9 mouse cellular contexts compared by ENCODE assay signal in the genomic region with DNA sequence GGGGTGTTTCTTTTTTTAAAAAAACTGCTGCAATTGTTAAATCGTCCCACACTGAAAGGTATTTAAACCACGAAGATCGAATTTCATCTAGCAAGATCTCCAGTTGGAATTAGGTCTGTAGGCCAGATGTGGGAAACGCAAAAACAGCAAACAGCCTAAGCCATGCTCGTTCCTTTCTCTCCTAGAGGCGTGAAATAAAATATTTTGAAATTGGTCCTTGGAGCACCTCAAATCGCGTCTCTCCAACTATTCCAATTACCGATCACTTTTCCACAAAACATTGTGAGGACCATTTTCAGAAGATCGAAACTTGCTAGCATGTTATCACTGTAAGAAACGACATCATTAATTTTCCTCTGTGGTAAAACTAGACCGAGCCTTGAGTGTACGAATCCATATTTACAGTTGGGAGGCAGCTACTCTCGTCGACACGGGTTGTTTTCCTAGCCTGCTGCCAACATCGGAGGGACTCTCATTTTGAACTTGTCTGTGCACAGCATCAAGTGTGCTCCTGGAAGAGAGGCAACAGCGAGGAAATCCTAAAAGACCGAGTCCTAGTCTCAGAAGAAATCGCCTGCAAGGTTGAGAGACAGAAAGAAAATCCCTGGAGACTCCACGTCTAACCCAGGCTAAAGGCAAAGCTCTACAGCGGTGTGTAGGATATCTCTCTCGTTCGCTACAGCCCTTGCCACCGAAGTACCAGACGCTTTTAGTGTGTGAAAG. TPM values are rescaled to one million over a fixed set of nuclear protein-coding genes. Genes with fewer than 3 reads are reported as not detected.
DNase-seq lines count a peak whose midpoint lies in the region; ATAC-seq lines count a peak whose summit lies in the region.
"Had no signal": no experiment of that assay in that cellular context is flagged by ENCODE, and none has a peak within 500 bp of the region (broad histone marks: within the 10 kb centered on the region; RNA-seq: fewer than 3 reads in every experiment).

No protein-coding gene starts in this region.

- ATAC-seq in erythroblast, adult 5-6 weeks (replicated peaks; ENCODE audit: low FRiP score, poor library complexity, severe bottlenecking) = no peak
- ATAC-seq in forebrain, embryonic 16.5 days = no peak
- no peak for ATAC-seq in hindbrain, embryonic 13.5 days (ENCODE audit: low FRiP score)
- no peak for ATAC-seq in stomach, embryonic 15.5 days (ENCODE audit: insufficient read depth, low FRiP score, low read depth)

- no peaks in the 10 kb centered on the region for H3K36me3 ChIP-seq in erythroblast, embryonic 14.5 days (ENCODE audit: control insufficient read depth)
- no peaks in the 10 kb centered on the region for H3K36me3 ChIP-seq in forebrain, embryonic 16.5 days (ENCODE audit: control insufficient read depth, insufficient read depth)
- H3K36me3 ChIP-seq in hindbrain, embryonic 13.5 days = peaks cover 14% of the 10 kb centered on the region
- peaks cover 22% of the 10 kb centered on the region for H3K36me3 ChIP-seq in midbrain, embryonic 10.5 days
- H3K36me3 ChIP-seq in stomach, embryonic 15.5 days = no peaks in the 10 kb centered on the region
- H3K36me3 ChIP-seq: G1E had no signal

- peak overlapping the region; percentile 62 for H3K4me3 ChIP-seq in erythroblast, embryonic 14.5 days (replicated peaks)
- H3K4me3 ChIP-seq in forebrain, embryonic 16.5 days (replicated peaks; ENCODE audit: low read length) = peak overlapping the region; percentile 64
- peak overlapping the region; percentile 84 for H3K4me3 ChIP-seq in hindbrain, embryonic 13.5 days
- H3K4me3 ChIP-seq in midbrain, embryonic 10.5 days = peak overlapping the region; percentile 93
- H3K4me3 ChIP-seq in stomach, embryonic 15.5 days (replicated peaks) = peak overlapping the region; percentile 72

- H3K27me3 ChIP-seq in erythroblast, embryonic 14.5 days (ENCODE audit: control insufficient read depth) = peaks cover 83% of the 10 kb centered on the region
- no peaks in the 10 kb centered on the region for H3K27me3 ChIP-seq in forebrain, embryonic 16.5 days (replicated peaks; ENCODE audit: control insufficient read depth, insufficient read depth, low read length)
- no peaks in the 10 kb centered on the region for H3K27me3 ChIP-seq in hindbrain, embryonic 13.5 days
- H3K27me3 ChIP-seq in midbrain, embryonic 10.5 days (ENCODE audit: low read depth, poor library complexity, severe bottlenecking) = no peaks in the 10 kb centered on the region
- H3K27me3 ChIP-seq in stomach, embryonic 15.5 days (replicated peaks) = no peaks in the 10 kb centered on the region

- peak; percentile 14 for DNase-seq in c-Kit-positive CD71-positive TER-119-negative erythroid progenitor cells, embryonic 14.5 days (ENCODE audit: low read depth)
- peak; percentile 31 to 37 for DNase-seq in left cerebral cortex, postnatal 10 days (ENCODE audit: extremely low spot score in 1 of 2, low spot score in 2 of 2)
- peak; percentile 70 for DNase-seq in midbrain, embryonic 10.5 days (ENCODE audit: low spot score)

- peak overlapping the region; percentile 77 for H3K4me2 ChIP-seq in forebrain, embryonic 16.5 days (ENCODE audit: low read length)
- peak overlapping the region; percentile 65 for H3K4me2 ChIP-seq in hindbrain, embryonic 13.5 days
- peak overlapping the region; percentile 89 for H3K4me2 ChIP-seq in stomach, embryonic 15.5 days

- peak overlapping the region; percentile 99 for H3K27ac ChIP-seq in forebrain, embryonic 16.5 days (ENCODE audit: low read length)
- peak overlapping the region; percentile 99 for H3K27ac ChIP-seq in hindbrain, embryonic 13.5 days
- H3K27ac ChIP-seq in midbrain, embryonic 10.5 days (replicated peaks) = peak overlapping the region; percentile 100
- H3K27ac ChIP-seq in stomach, embryonic 15.5 days = peak overlapping the region; percentile 95

- WGBS in forebrain, embryonic 16.5 days = under 1% methylated on average over 26 of the region's 26 CpGs
- WGBS in hindbrain, embryonic 13.5 days = under 1% methylated on average over 26 of the region's 26 CpGs
- under 1% methylated on average over 26 of the region's 26 CpGs for WGBS in midbrain, embryonic 10.5 days
- WGBS in stomach, embryonic 15.5 days = under 1% methylated on average over 26 of the region's 26 CpGs

- H3K9me3 ChIP-seq in erythroblast, embryonic 14.5 days (ENCODE audit: control insufficient read depth, low read length) = no peaks in the 10 kb centered on the region
- no peaks in the 10 kb centered on the region for H3K9me3 ChIP-seq in forebrain, embryonic 16.5 days (ENCODE audit: control insufficient read depth, low read length)
- no peaks in the 10 kb centered on the region for H3K9me3 ChIP-seq in hindbrain, embryonic 13.5 days
- no peaks in the 10 kb centered on the region for H3K9me3 ChIP-seq in midbrain, embryonic 10.5 days (replicated peaks)
- H3K9me3 ChIP-seq in stomach, embryonic 15.5 days = no peaks in the 10 kb centered on the region

- H3K4me1 ChIP-seq in erythroblast, embryonic 14.5 days (ENCODE audit: control insufficient read depth) = peaks cover 49% of the 10 kb centered on the region
- peaks cover 10% of the 10 kb centered on the region for H3K4me1 ChIP-seq in forebrain, embryonic 16.5 days (replicated peaks; ENCODE audit: control insufficient read depth, insufficient read depth, low read length)
- peaks cover 11% of the 10 kb centered on the region for H3K4me1 ChIP-seq in hindbrain, embryonic 13.5 days (replicated peaks)
- peaks cover 16% of the 10 kb centered on the region for H3K4me1 ChIP-seq in midbrain, embryonic 10.5 days
- H3K4me1 ChIP-seq in stomach, embryonic 15.5 days = no peaks in the 10 kb centered on the region

- intact Hi-C loops in left cerebral cortex, postnatal 10 days (cut with DNase I) = loop anchor here (5.0 to 10.0 kb wide), 9 partner anchors 67 to 1895 kb away; no protein-coding TSS in a partner anchor

- H3K9ac ChIP-seq in forebrain, embryonic 16.5 days (replicated peaks; ENCODE audit: low read depth, low read length) = peak overlapping the region; percentile 93
- H3K9ac ChIP-seq in hindbrain, embryonic 13.5 days = peak overlapping the region; percentile 99
- H3K9ac ChIP-seq in stomach, embryonic 15.5 days = peak overlapping the region; percentile 66; the same call in 1 of the 2 replicates

RNA-seq across cellular contexts. Expression of gene Marcks, which starts 0.9 kb away (rescaled TPM):
- 0.33 and 0.35 TPM in 2 replicates for polyA plus RNA-seq in erythroblast, embryonic 14.5 days (2012)
- total RNA-seq in erythroblast, adult 5-6 weeks (2015; ENCODE audit: low replicate concordance) = 9.0 and 13.6 TPM in 2 replicates
- 10.9 and 14.5 TPM in 2 replicates for total RNA-seq in erythroblast, adult 5-6 weeks (2017; ENCODE audit: low replicate concordance)
- polyA plus RNA-seq in forebrain, embryonic 16.5 days (2015; fragmentation: Nextera tagmentation; extraction: Ambion mirVana) = 178 and 197 TPM in 2 replicates
- polyA plus RNA-seq in hindbrain, embryonic 13.5 days (2015; fragmentation: Nextera tagmentation; extraction: Ambion mirVana) = 254 and 257 TPM in 2 replicates
- 100 to 1,000 TPM; 342 to 346 TPM for total RNA-seq in left cerebral cortex, postnatal 10 days (2021)
- 169 and 200 TPM in 2 replicates for polyA plus RNA-seq in midbrain, embryonic 10.5 days (2016; fragmentation: Nextera tagmentation; extraction: Ambion mirVana)
- polyA plus RNA-seq in stomach, embryonic 15.5 days (2015; fragmentation: Nextera tagmentation; extraction: Ambion mirVana) = 103 and 105 TPM in 2 replicates
- polyA plus RNA-seq: G1E had no signal

Comparison
In these comparisons a context has a peak if more than half of its experiments do, and no peak if none do; other contexts are left out.
1. DNase-seq: peak in every context shown above with its lines; median percentile 70 in midbrain, embryonic 10.5 days; 34 in left cerebral cortex, postnatal 10 days; 14 in c-Kit-positive CD71-positive TER-119-negative erythroid progenitor cells, embryonic 14.5 days.
2. RNA of gene Marcks, which starts 0.9 kb away (polyA plus RNA-seq): 254 to 257 TPM in hindbrain, embryonic 13.5 days, 178 to 197 TPM in forebrain, embryonic 16.5 days, 169 to 200 TPM in midbrain, embryonic 10.5 days and 103 to 105 TPM in stomach, embryonic 15.5 days; 0.33 to 0.35 TPM in erythroblast, embryonic 14.5 days; every median in the first group is over 10 times any median in the second.
3. Peak in every context shown above with its lines, with median percentiles within 50 percentile points of each other: H3K4me3 ChIP-seq, H3K27ac ChIP-seq, H3K4me2 ChIP-seq and H3K9ac ChIP-seq.